Mouse (Mus musculus) lung, adult 2 months (tissue): ENCODE results near the gene Coro6.

Experiments
- CTCF ChIP-seq: fragments of 200-500 bp; IDR thresholded peaks from 2 replicates; pipeline ENCODE4 v1.5.1; 2011; ENCODE audit warnings: mild to moderate bottlenecking, low read length, control low read depth; ENCODE audit not compliant: insufficient read depth
- POLR2A ChIP-seq: fragments of 200-500 bp; IDR thresholded peaks from 2 replicates; pipeline ENCODE4 v1.6.1; 2011; ENCODE audit warnings: low read depth, mild to moderate bottlenecking, control low read depth, low read length, borderline replicate concordance; ENCODE audit errors: extremely low read depth

- TF ChIP-seq CTCF = no peak
- no peak for TF ChIP-seq POLR2A
Observed at GRCm38 (mm10) chr11:77506941-77507340, 44.7 kb downstream of the Coro6 start.
